Mouse (Mus musculus) thymus, adult 2 months (tissue): Measurements from ENCODE around the gene Igf1r. TPM values are rescaled to one million over a fixed set of nuclear protein-coding genes. Genes with fewer than 3 reads are reported as not detected.

Source experiments
- DNase-seq: peaks from one replicate; pipeline ENCODE4 v3.0.0; 2021
- H3K27ac ChIP-seq: fragments of 200-500 bp; 2 replicates; pipeline ENCODE4 v1.5.1; 2012; ENCODE audit warnings: low read length, control low read depth; ENCODE audit not compliant: control insufficient read depth, insufficient read depth
- H3K27me3 ChIP-seq: fragments of 200-500 bp; 2 replicates; pipeline ENCODE4 v1.6.1; 2012; ENCODE audit warnings: mild to moderate bottlenecking, low read length, moderate library complexity, mixed read lengths; ENCODE audit not compliant: control insufficient read depth, insufficient read depth
- H3K36me3 ChIP-seq: fragments of 200-500 bp; 2 replicates; pipeline ENCODE4 v1.6.1; 2012; ENCODE audit warnings: mild to moderate bottlenecking, low read length, moderate library complexity; ENCODE audit not compliant: control insufficient read depth, insufficient read depth
- H3K4me1 ChIP-seq: fragments of 200-500 bp; replicated peaks from 2 replicates; pipeline ENCODE4 v1.6.1; 2012; ENCODE audit warnings: low read length; ENCODE audit not compliant: control insufficient read depth, insufficient read depth
- H3K4me3 ChIP-seq: fragments of 200-500 bp; 2 replicates; pipeline ENCODE4 v1.5.1; 2012; ENCODE audit warnings: mild to moderate bottlenecking, low read length, control low read depth, moderate library complexity; ENCODE audit not compliant: control insufficient read depth, insufficient read depth
- CTCF ChIP-seq: fragments of 200-500 bp; IDR thresholded peaks from 2 replicates; pipeline ENCODE4 v1.5.1; 2012; ENCODE audit warnings: mild to moderate bottlenecking, control low read depth, low read length, moderate library complexity, borderline replicate concordance; ENCODE audit not compliant: control insufficient read depth, poor library complexity, insufficient read depth; ENCODE audit errors: extremely low read depth
- POLR2A ChIP-seq: fragments of 200-500 bp; IDR thresholded peaks from 2 replicates; pipeline ENCODE4 v1.6.1; 2012; ENCODE audit warnings: mild to moderate bottlenecking, low read length, control low read depth, moderate library complexity; ENCODE audit not compliant: control insufficient read depth, poor library complexity, insufficient read depth; ENCODE audit errors: extremely low read depth
- WGBS: fragments of 180-500 bp; shearing (Covaris S2); methylation state at CpG from one replicate; pipeline ENCODE4 v1.1.7; 2018; 5-methylcytosine and 5-hydroxymethylcytosine counted together
- polyA plus RNA-seq: library from polyadenylated mRNA; depleted of rRNA; stranded (reverse); fragments of >200 nt; gene quantifications from 2 replicates; pipeline ENCODE4 v1.2.3, GENCODE M21; 2012

Igf1r gene
- polyA plus RNA-seq, 1 experiment = 9.2 TPM

GRCm38 (mm10) chr7:67946901-67947300 lies 5.7 kb upstream of the Igf1r start:
- TF ChIP-seq CTCF = no peak
- no peak for TF ChIP-seq POLR2A
- 90% methylated on average over 1 of the region's 1 CpGs for WGBS
- Histone ChIP-seq H3K4me1 (peaks cover 5% of the 10 kb centered on the region), H3K4me3 (no peak overlapping the region), H3K27ac (no peak overlapping the region), H3K27me3 (no peaks in the 10 kb centered on the region; the same call in 1 of the 2 replicates), H3K36me3 (no peaks in the 10 kb centered on the region)
- DNase-seq = no peak

- H3K36me3 ChIP-seq = no peaks in the 10 kb centered on the region
- peaks cover 21% of the 10 kb centered on the region for H3K4me1 ChIP-seq
- H3K27me3 ChIP-seq = peaks cover 4% of the 10 kb centered on the region; the same call in 1 of the 2 replicates
- H3K4me3 ChIP-seq = peak overlapping the region; percentile 78
- TF ChIP-seq CTCF (no peak), POLR2A (no peak)
- 2% methylated on average over 24 of the region's 24 CpGs for WGBS
- H3K27ac ChIP-seq = no peak overlapping the region
- DNase-seq = no peak
Observed at GRCm38 (mm10) chr7:67950346-67950814, 2.2 kb upstream of the Igf1r start.

DNA sequence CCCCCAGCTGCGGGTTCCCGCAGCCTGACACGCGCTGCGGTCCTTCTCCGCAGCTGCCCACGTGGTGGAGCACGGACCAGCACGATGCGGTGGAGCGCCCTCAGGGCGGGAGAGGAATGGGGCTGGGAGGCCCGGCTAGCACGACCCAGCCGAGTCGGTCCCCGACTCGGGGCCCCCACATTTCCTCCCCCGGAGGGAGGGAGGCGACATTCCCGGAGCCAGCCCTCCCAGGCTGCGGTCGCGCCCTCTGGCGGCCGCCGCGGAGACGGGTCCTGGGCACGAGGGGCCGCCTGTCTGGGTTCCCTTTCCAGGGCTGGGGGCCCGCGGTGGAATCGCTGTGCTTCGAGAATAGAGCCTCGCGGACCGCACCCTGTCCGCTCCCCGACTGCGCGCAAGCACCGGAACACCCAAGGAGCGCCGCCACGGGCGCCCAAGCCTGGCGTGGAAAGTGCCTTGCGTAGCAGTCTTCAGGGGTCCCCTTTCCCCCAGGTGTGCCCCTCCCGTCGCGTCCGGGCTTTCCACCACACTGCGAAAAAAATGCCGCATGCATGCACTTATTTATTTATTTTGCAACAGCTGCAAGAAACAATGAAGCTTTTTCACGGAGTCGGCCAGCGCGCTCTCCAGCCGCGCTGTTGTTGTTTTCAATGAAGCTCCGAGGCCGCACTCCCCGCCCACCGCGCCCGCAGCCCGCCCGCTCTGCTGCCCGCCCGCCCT lies 1.7 kb upstream of the Igf1r start:
- H3K27ac ChIP-seq = 0 out of 2 replicates have a peak overlapping the region, but pooled peaks have one; percentile 6
- no peaks in the 10 kb centered on the region for H3K36me3 ChIP-seq
- WGBS = under 1% methylated on average over 70 of the region's 71 CpGs
- H3K4me3 ChIP-seq = peak overlapping the region; percentile 78
- peaks cover 4% of the 10 kb centered on the region; the same call in 1 of the 2 replicates for H3K27me3 ChIP-seq
- TF ChIP-seq POLR2A = no peak
- TF ChIP-seq CTCF = peak; percentile 96; the same call in 1 of the 2 replicates
- peaks cover 21% of the 10 kb centered on the region for H3K4me1 ChIP-seq
- peak; percentile 83 for DNase-seq

DNA sequence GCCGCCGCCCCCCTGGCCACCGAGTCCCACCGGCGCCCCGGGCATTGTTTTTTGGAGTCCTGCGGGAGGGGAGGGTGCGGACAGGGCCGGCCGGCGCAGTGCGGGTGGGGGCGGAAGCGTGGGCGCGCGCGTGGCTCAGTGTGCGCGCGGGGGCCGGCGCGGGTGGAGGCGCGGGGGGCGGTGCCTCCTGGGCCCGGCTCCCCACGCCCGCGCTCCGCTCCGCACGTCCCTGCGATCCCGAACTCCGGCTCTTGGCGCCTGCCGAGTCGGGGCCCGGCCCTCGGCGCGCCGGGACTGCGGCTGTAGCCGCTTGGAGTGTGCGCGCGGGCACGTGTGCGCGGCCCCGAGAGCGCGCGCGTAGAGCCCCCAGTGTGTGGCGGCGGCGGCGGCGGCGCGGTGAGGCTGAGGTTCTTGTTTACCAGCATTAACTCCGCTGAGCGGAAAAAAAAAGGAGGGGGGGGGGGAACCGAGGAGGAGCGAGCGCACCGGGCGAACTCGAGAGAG lies 1.0 kb upstream of the Igf1r start:
- H3K27ac ChIP-seq = 0 out of 2 replicates have a peak overlapping the region, but pooled peaks have one; percentile 3
- H3K27me3 ChIP-seq = peaks cover 4% of the 10 kb centered on the region; the same call in 1 of the 2 replicates
- DNase-seq = peak; percentile 91
- no peaks in the 10 kb centered on the region for H3K36me3 ChIP-seq
- WGBS = 2% methylated on average over 65 of the region's 73 CpGs
- TF ChIP-seq CTCF (peak; percentile 64; the same call in 1 of the 2 replicates), POLR2A (no peak)
- H3K4me1 ChIP-seq = peaks cover 21% of the 10 kb centered on the region
- peak overlapping the region; percentile 78 for H3K4me3 ChIP-seq

GRCm38 (mm10) chr7:67952036-67952681 lies 468 bp upstream of the Igf1r start:
- DNase-seq = peak; percentile 64
- TF ChIP-seq POLR2A (no peak), CTCF (peak; percentile 8; the same call in 1 of the 2 replicates)
- peaks cover 4% of the 10 kb centered on the region; the same call in 1 of the 2 replicates for H3K27me3 ChIP-seq
- H3K4me1 ChIP-seq = peaks cover 22% of the 10 kb centered on the region
- H3K4me3 ChIP-seq = peak overlapping the region; percentile 78
- no peaks in the 10 kb centered on the region for H3K36me3 ChIP-seq
- H3K27ac ChIP-seq = peak overlapping the region; percentile 3; the same call in 1 of the 2 replicates
- WGBS = under 1% methylated on average over 89 of the region's 91 CpGs

DNA sequence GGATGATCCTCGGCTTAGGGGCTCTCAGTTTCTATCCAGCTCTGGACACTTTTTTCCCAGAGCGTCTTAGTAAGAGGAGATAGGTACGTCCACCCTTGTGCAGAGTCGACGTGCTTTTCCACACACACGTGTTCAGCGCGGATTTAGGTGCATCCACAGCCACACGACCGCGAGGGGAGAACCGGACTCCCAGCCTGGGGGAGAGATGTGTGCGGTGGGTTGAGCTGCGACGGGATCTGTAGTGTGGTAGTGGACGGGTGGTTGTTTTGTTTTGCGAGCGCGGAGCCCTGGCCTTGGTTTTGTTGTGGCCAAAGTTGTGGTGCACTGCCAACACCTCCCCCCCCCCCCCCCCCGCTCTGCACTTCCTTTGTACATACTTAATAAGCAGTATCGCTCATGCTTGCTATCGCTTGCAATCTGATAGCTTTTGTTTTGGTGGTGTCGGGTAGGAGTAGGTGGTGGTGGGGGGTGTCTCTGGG lies 1.2 kb downstream of the Igf1r start:
- no peak for DNase-seq
- Histone ChIP-seq H3K27me3 (peaks cover 4% of the 10 kb centered on the region; the same call in 1 of the 2 replicates), H3K27ac (no peak overlapping the region), H3K36me3 (no peaks in the 10 kb centered on the region), H3K4me3 (peak overlapping the region; percentile 78), H3K4me1 (peaks cover 28% of the 10 kb centered on the region)
- WGBS = under 1% methylated on average over 23 of the region's 23 CpGs
- TF ChIP-seq POLR2A = no peak
- no peak for TF ChIP-seq CTCF
